Mouse (Mus musculus) thymus, adult 2 months (tissue): ENCODE measurements around the gene Siglech.

Experiments
- CTCF ChIP-seq: fragments of 200-500 bp; IDR thresholded peaks from 2 replicates; pipeline ENCODE4 v1.5.1; 2012; ENCODE audit warnings: mild to moderate bottlenecking, control low read depth, low read length, moderate library complexity, borderline replicate concordance; ENCODE audit not compliant: control insufficient read depth, poor library complexity, insufficient read depth; ENCODE audit errors: extremely low read depth
- POLR2A ChIP-seq: fragments of 200-500 bp; IDR thresholded peaks from 2 replicates; pipeline ENCODE4 v1.6.1; 2012; ENCODE audit warnings: mild to moderate bottlenecking, low read length, control low read depth, moderate library complexity; ENCODE audit not compliant: control insufficient read depth, poor library complexity, insufficient read depth; ENCODE audit errors: extremely low read depth

DNA sequence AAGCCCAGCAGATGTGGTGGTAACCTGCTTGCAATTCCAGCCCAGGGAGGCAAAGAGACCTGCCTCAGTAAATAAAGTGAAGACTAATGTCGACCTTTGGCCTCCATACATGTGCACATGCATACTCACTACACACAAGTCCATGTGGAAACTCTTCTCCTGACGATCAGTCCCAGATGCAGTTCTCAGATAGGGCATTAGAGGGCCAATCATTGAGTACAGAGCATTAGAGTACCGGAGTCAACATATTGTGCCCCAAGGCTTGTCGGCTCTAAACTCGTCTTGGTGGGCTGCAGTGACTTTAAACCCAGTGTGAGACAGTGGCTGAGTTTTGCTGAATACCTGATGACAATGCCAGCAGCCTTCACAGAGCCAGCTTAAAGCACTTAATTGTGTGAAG lies 56.5 kb downstream of the Siglech start:
- TF ChIP-seq CTCF: no peak
- no peak for TF ChIP-seq POLR2A
